In genomic region chr2:14740359-14740758, GRCm38 (mm10) we compare ENCODE assay signal across 12 mouse cellular contexts.
A peak's percentile ranks its signal among the peaks of the same experiment; 100 is the strongest.
DNase-seq lines count a peak whose midpoint lies in the region; ATAC-seq and TF ChIP-seq lines count a peak whose summit lies in the region.
"Had no signal": no experiment of that assay in that cellular context is flagged by ENCODE, and none has a peak within 500 bp of the region (broad histone marks: within the 10 kb centered on the region; RNA-seq: fewer than 3 reads in every experiment).

No protein-coding gene starts in this region.

- peak; percentile 10 to 22 for DNase-seq in cerebellum, adult 18-20 months
- no peak for DNase-seq in cerebellum, adult 9-11 months
- peak; percentile 21 to 38 for DNase-seq in layer of hippocampus, postnatal 10 days (ENCODE audit: low spot score in 2 of 2)
- no peak for DNase-seq in layer of hippocampus, adult 11-12 months (ENCODE audit: low spot score)
- DNase-seq in heart, postnatal 10 days: no peak
- no peak for DNase-seq in thymus, postnatal 36 days
- DNase-seq: thymus, adult 2 months had no signal

- intact Hi-C loops in heart, postnatal 10 days (cut with DNase I): no loop called here

- peak; percentile 79; the same call in 1 of the 2 replicates for ATAC-seq in hindbrain, embryonic 15.5 days (ENCODE audit: low FRiP score, low read depth)
- ATAC-seq: liver, embryonic 12.5 days had no signal

- WGBS in hindbrain, embryonic 15.5 days: 9% methylated on average over 7 of the region's 7 CpGs
- WGBS in olfactory bulb, adult 2 months: 30% methylated on average over 7 of the region's 7 CpGs

- no peak for TF ChIP-seq POLR2A in olfactory bulb, adult 2 months (IDR thresholded peaks at IDR 0.05; ENCODE audit: insufficient read depth, low read depth, low read length)

- H3K36me3 ChIP-seq in hindbrain, embryonic 15.5 days: no peaks in the 10 kb centered on the region
- H3K36me3 ChIP-seq: embryonic facial prominence, embryonic 12.5 days; liver, embryonic 12.5 days had no signal

- no peaks in the 10 kb centered on the region for H3K9me3 ChIP-seq in hindbrain, embryonic 15.5 days
- H3K9me3 ChIP-seq: embryonic facial prominence, embryonic 12.5 days; liver, embryonic 12.5 days had no signal

- H3K4me2 ChIP-seq in hindbrain, embryonic 15.5 days: peak overlapping the region; percentile 51
- H3K4me2 ChIP-seq: embryonic facial prominence, embryonic 12.5 days; liver, embryonic 12.5 days had no signal

- H3K4me3 ChIP-seq in hindbrain, embryonic 15.5 days: peak overlapping the region; percentile 31
- H3K4me3 ChIP-seq in olfactory bulb, adult 2 months (ENCODE audit: insufficient read depth, low read depth, low read length): peak overlapping the region; percentile 1; the same call in 1 of the 2 replicates
- H3K4me3 ChIP-seq: embryonic facial prominence, embryonic 12.5 days; liver, embryonic 12.5 days; myocyte had no signal

- peak overlapping the region; percentile 78 for H3K27ac ChIP-seq in hindbrain, embryonic 15.5 days (replicated peaks)
- H3K27ac ChIP-seq in olfactory bulb, adult 2 months (ENCODE audit: insufficient read depth, low read depth, low read length): no peak overlapping the region
- H3K27ac ChIP-seq: embryonic facial prominence, embryonic 12.5 days; liver, embryonic 12.5 days had no signal

- H3K27me3 ChIP-seq in hindbrain, embryonic 15.5 days: no peaks in the 10 kb centered on the region
- H3K27me3 ChIP-seq: embryonic facial prominence, embryonic 12.5 days; liver, embryonic 12.5 days had no signal

- no peak for TF ChIP-seq CTCF in olfactory bulb, adult 2 months (IDR thresholded peaks at IDR 0.05; ENCODE audit: insufficient read depth, low read depth, low read length)

- peak overlapping the region; percentile 33 for H3K9ac ChIP-seq in hindbrain, embryonic 15.5 days
- H3K9ac ChIP-seq: embryonic facial prominence, embryonic 12.5 days; liver, embryonic 12.5 days had no signal

- H3K4me1 ChIP-seq in hindbrain, embryonic 15.5 days (replicated peaks): peaks cover 23% of the 10 kb centered on the region
- 0 out of 2 replicates have a peak, but pooled peaks cover 3% of the 10 kb centered on the region for H3K4me1 ChIP-seq in olfactory bulb, adult 2 months (ENCODE audit: control insufficient read depth, insufficient read depth, low read length)
- H3K4me1 ChIP-seq: liver, embryonic 12.5 days had no signal

Comparison
In these comparisons a context has a peak if more than half of its experiments do, and no peak if none do; other contexts are left out.
1. DNase-seq: peak in cerebellum, adult 18-20 months (2 of 2) and layer of hippocampus, postnatal 10 days (2 of 2); none in cerebellum, adult 9-11 months (single experiment), layer of hippocampus, adult 11-12 months (single experiment), heart, postnatal 10 days (0 of 2) and thymus, postnatal 36 days (0 of 2).